Mouse (Mus musculus): ENCODE data around the gene Tlr3. TPM values are rescaled to one million over a fixed set of nuclear protein-coding genes. Genes with fewer than 3 reads are reported as not detected.

Gene Tlr3
- total RNA-seq, 2 experiments from 2014 or later: 5.8 to 6.7 TPM

GRCm38 (mm10) chr8:45358132-45358918, 52.6 kb downstream of the Tlr3 start:
- intact Hi-C loops (cut with DNase I): no loop called here
- peak; percentile 41 to 53 for DNase-seq

DNA sequence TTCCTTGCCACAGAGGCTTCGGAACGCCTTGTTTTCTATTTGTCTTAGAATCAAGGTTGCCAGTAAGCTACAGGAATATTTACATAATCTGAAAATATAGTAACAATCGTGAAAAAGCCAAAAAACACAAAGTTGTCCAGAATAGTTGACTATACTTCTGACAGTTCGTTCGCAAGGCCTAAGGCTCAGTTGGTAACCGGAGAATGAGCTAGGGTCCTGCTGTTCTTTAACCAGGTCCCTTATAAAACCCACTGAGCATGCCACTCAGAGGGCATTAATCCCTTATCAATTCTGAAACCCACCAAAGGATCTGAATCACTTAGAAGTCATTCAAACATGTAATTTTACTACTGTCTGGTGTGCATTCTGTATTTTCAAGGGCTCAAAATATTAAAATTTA, 55.1 kb downstream of the Tlr3 start:
- intact Hi-C loops (cut with DNase I): no loop called here
- no peak for DNase-seq

Other genes starting within 250 kb of the Tlr3 start
- not detected for gene F11, start 149.0 kb downstream of the Tlr3 start, total RNA-seq (2021)
- not detected for gene Klkb1, start 116.2 kb downstream of the Tlr3 start, total RNA-seq (2021)
- not detected for gene Gm45753, start 102.6 kb downstream of the Tlr3 start, total RNA-seq (2021)
- gene Cyp4v3, start 77.9 kb downstream of the Tlr3 start, total RNA-seq (2021): 1 to 10 TPM; 1.3 to 2.4 TPM
- 1 to 10 TPM; 3.3 to 3.7 TPM for gene Fam149a, start 28.8 kb downstream of the Tlr3 start, total RNA-seq (2021)
- gene Sorbs2, start 96.7 kb upstream of the Tlr3 start, total RNA-seq (2021): 100 to 1,000 TPM; 476 to 536 TPM

Measured in heart, postnatal 14 days (tissue).